Mouse (Mus musculus) adrenal gland, postnatal 14 days (tissue): ENCODE results near the gene Btg3. TPM values are rescaled to one million over a fixed set of nuclear protein-coding genes. Genes with fewer than 3 reads are reported as not detected.

Experiments
- DNase-seq: peaks from one replicate; pipeline ENCODE4 v3.0.0; 2021; ENCODE audit warnings: mixed read lengths
- total RNA-seq: library from RNA; stranded (reverse); gene quantifications from 2 replicates; pipeline ENCODE4 v1.2.3, GENCODE M21; 2021

The Btg3 gene
- total RNA-seq, 1 experiment from 2014 or later, result 29.6 TPM

DNA sequence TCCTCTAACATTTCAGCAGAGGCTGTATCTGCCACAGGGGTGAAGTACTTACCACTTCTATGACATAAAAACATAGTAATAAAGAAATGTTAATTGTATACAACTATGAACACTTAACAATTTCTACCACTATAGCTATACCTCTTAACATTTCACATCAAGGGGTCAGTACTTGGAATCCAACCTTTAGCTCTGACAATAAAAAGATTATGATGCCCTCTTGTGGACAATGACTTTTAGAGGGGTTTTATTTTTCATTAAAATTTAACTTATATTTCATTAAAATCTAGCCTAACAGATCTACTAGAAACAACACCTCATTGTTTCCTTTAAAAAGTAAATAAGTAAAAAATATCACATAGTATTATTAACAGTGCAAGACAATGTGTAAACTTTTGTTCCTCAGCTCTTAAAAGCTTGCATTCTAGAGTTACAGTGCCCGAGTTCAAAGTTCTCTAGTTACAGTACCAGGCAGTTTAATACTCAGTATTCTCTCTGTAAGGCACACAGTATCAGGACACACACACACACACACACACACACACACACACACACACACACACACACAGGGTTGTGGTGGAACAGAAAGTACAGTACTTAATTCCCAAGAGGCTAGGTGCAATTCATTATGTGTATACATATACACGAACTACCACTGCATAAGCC is 30.2 kb downstream of the Btg3 start:
- DNase-seq, result no peak

DNA sequence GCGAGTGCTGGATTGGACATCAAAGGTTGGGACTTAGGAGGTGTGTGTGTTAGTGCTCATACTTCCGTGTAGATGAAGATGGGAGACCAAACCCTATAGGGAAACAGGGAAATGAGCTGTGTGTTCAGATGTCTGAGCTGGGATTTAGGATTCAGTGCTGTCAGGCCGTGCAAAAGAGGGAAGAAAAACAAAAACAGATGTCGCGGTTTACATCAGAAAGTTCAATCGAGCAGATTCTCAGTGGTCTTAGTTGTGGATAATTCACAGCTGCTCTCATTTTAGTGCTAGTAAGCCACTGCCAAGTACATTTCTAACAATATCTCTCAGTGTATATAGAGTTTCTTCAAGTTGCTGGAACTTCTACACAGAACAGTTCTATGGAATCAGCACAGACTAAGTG is 33.2 kb downstream of the Btg3 start:
- DNase-seq, result no peak

DNA sequence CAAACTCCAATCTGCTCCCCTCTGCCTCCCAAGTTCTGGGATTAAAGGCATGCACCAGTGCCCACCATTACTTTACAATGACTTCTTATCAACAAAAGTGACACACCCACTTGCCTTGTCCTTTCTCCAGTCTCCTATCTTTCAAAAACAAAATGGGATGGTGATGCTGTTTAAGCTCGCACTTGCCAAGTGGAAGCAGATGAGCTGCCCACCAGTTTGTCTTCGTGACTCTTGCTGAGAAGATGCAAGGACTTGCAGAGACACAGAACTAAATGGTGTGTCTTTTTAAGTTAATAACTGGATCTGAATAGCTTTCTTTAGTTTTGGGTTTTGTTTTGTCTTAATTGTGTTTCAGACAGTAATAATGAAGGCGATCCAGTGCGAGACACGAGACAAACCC is 34.2 kb downstream of the Btg3 start:
- no peak for DNase-seq

DNA sequence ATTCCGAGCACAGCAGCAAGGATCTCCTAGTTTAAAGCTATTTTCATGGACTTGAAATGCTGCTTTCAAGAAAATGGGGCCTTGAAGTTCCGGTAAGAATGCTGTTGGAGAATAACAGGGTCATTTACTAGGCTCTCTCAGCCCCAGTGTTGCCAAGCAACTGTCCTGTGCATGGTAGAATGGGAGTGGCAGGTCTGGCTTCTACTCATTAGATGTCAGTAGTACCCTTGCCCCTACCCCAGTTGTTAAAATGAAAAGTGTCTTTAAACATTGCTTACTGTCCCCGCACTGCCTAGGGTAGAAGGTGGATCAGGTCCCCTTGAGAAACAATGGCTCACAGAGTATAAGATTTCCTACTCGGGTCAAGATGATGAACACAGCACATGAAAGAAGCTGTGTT is 35.6 kb downstream of the Btg3 start:
- DNase-seq, result no peak

DNA sequence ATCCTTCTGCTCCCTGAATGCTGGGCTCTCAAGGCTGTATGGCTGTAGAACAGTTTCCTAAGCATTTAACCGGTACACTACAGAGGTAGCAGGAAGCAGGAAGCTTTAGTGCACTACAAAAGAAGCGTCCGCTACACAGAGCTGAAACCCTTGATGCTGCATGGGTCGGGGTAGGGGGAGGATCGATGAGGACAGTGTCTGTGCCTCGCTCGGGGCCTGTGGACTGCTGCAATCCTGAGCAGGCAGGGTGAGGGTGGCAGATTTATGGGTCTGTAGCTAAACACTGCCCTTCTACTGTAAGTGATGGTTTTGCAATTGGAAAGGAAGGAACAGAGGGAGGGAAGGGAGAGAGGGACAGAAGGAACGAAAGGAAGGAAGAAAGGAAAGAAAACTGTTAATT is 39.8 kb downstream of the Btg3 start:
- peak; percentile 37 for DNase-seq

DNA sequence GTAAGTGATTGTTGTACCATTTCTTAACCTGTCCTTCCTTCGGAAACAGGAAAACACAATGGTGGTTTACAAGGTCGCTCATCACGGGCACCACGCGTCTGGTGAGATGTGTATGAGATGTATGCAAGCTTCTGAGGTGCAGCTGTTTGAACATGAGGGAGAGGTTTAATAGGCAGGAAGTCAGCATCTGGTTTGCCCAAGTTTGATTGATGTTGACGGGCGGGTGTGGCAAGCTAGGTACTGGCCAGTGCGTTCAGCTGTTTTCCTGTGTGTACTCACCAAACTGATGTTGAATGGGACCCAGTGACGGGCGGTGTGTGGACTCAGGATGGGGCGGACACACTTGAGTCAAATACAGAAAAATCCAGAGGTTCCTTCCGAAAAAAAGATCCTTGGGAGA is 49.0 kb downstream of the Btg3 start:
- DNase-seq, result no peak

DNA sequence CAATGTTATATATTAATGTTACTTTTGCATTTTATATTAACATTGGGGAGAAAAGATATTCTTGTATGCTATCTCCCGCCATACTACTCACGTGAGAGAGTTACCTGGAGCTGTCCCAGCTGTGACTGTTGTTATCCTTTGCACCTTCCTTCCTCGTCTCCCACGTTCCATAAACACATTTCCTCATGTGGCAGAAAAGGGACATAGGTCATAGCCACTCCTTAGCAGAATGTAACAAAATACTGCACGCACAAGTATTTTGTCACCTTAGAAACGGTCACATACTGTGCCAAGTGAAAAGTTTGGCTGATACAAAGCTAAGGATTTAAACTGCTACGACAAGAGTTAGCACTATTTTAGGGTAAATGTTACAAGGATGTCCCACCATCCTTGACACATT is 49.4 kb downstream of the Btg3 start:
- no peak for DNase-seq

DNA sequence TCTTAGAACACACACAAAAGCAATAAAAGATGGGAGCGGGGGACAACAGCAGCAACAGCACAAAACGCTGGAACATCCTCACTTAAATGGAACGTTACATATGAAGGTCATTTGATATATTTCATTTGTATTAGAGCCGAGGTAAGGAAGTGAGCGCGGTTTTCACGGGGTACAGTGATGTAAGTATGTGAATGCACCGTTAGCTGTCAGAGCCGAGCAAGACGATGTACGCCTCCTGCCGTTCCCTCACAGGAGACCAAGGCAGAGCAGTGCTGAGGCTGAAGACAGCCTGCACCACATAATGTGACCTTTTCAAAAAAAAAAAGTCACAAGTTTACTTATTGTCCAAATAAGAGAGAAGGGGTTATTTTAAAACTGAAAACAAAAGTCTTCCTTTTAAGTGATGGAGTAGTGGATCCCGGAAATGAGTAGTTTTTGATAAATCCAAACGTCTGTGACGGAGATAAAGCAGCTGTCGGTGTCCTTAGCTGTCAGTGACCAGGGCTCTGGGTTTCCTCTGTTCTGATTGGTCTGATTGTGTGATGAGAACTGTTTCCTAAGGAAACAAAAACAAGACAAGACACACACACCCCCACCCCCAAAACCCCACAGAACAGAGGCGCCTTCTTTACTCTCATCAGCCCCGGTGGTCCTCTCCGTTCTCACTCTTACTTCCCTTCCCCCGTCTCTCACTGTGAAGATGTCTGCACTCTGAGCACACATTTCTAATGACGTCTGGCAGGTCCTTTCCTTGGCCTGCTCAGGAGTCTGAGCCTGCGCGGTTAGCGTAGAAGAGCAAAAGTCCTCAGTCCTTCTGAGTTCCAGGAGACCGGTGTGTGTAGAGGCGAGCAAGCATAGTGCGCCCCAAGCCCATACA is 50.8 kb downstream of the Btg3 start:
- DNase-seq, result no peak

DNA sequence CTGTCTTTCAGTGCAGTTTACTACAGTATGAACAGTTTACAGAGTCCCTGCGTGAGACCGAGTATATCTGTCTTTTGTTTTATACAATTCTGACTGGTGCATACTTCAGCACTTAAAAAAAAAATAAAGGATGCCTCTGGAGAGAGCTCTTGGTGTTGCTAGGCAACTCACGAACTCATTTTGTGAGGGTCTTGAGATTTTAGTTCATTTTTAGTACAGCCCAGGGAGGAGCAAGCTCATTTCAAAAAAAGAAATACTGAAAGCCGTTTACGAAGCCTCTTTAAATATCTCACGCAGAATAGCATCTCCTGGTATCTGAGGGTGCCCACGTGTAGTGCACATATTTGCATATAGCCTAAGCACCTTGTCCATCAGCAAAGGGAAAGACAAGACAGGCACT is 54.9 kb downstream of the Btg3 start:
- DNase-seq, result no peak

DNA sequence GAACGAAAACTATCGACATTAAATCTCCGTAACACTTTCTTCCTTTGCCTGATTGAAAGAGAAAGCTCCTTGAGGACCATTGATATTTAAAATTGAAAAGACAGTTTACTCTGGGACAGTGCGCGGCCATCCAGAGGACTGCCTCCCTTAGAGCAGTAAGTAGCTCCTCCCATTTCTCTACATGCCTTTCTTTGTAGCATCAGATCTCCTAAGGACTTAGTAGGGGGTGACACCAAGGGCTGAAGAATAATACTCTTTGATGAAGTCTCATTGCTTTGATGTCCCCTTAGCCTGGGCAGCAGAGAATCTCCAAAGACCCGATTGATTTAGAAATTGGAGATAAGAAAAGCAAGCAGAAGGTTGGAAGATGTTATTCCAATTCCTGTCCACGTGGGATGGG is 55.4 kb downstream of the Btg3 start:
- DNase-seq, result no peak

DNA sequence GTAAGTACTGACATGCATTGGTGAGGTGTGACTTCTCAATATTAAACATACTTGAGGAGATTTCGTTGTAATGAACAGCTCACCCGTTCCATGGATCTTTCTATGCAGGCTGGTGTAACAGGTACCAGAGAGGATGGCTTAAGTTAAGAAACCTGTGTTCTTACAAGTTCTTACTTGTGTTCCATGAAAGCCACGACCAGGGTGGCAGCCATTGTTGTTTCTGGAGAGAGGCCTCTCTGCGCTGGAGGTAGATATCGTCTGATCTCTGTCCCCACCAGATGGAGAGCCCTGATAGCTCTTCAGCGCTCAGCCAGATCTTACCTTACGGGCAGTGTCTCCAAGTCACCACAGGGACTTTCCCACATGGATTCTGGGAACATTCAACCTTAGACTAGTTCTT is 57.3 kb downstream of the Btg3 start:
- DNase-seq, result no peak

DNA sequence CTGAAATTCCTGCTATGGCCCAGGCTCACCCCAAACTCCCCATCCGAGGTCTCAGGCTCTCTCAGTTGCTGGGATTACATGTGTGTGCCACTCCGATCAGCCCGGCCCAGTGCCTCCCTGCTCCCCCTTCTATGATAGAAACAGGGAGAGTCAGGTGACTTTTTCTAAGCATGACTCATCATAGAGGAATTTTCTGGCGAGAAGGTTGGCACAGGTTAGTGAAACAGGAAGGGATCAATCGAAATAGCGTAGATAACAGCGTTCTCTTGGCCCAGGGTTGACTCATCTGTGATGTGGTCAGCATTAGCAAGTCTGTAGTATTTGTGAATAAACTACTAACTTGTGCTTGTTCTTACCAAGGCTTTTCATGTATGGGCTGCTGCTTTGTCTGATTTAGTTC is 59.0 kb downstream of the Btg3 start:
- peak; percentile 15 for DNase-seq

DNA sequence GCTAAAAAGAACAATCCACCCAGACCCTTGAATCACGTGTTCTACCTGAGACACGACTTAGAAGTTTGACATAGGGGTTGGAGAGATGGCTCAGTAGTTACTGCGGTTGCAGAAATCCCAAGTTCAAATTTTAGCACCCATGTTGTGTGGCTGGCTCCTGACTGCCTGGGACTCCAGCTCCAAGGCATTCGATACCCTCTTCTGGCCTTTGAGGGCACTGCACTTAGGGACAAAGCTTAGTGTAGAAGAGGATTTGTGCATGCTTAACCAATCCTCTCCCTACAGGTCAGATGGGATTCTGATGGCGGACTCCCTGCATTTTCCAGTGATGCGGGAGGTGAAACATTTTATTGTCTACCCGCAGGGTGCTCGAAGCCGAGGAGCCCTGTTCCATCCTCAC is 60.1 kb downstream of the Btg3 start:
- peak; percentile 71 for DNase-seq

DNA sequence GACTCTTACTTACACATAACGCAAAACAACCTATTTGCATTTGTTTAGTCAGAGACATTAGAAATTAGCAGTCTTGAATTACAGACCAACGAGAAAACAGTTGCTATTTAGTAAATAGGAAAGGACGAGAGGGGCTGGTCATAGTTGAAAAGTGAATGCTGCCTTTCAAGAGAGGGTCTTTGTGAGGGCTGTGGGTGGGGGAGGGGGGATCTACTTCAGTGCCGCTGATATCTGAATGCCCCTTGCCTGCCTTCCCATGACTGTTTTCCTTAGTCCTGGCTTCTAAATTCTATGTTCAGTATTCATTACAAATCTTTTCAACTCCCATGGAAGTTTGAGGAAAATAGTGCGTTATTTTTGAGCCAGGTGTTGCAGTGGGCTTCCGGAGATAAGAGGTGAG is 63.0 kb downstream of the Btg3 start:
- no peak for DNase-seq

DNA sequence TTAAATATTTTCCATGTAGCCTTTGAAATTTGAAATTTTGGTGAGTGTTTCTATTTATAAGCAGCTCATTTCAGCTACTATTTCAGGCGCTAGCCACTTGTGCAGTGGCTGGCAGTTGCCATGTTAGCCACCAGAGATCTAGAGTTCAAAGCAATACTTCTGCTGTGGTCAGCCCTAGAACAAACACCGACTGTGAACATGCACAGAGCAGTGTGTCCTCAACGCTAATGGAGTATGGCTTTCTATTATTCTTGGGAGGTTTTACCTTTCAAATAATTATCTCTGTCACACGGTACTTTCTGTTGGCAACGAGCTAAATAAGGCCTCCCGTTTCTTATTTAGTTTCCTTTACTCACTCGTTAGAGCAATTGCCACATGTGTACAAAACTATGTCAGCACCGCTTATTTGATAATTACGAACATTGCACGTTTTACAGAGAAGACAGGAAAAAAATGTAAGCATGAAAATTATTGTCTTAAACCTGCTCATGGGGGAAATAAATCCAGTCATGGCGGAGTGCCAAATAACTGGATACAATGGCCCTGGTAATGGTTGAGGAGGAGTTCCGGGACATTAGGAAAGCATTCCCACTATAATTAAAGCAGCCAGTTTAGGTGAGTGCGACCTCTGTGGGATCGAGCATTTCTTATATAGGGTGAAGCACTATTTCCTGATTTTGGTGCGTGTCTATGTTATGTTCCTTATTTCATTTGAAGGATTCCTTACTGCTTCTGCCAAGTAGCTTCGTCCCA is 63.7 kb downstream of the Btg3 start:
- DNase-seq, result no peak

DNA sequence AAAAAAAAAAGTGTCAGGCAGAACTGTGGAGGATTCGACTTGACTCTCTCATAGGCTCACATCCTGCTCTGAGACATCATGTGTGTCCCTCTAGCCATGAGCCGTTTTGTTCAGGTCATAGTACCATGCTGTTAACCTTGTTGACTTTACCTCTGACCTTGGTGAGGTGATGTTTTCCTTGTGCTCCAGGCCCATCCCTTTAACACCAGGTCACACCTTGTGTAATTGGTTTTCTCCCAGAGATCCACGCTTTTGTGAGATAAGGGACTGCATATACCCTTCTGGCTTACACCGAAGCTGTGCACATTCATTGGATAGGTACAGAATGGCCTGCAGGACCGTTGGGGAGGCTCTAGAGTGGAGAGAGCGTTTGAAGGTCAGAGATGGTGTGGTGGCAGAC is 67.7 kb downstream of the Btg3 start:
- DNase-seq, result no peak

DNA sequence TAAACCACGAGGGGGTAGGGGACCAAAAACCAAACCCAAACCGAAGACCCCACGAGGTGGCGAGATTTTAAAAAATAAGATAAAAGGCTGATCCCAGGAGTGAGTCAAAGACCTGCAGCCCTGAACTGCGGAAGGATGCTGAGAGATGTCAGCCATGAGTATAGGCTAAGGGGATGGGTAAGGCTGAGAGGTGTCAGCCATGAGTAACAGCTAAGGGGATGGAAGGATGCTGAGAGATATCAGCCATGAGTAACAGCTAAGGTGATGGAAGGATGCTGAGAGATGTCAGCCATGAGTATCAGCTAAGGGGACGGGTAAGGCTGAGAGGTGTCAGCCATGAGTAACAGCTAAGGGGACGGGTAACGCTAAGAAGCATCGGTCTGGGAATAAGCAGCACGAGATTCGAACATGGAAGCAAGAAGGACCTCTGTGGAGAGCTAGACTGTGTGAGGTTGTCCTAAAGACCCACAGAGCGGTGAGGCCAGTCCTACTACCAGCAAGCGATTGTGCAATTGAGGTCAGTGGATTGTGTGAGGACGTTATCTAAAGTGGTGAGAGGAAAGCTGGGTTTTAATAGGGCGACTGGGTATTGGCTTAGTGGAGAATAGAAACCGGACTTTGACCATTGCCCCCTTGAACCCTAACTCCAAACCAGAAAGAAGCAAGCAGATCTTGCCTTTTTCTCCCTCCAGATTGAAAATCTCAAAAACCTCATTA is 69.4 kb downstream of the Btg3 start:
- no peak for DNase-seq

DNA sequence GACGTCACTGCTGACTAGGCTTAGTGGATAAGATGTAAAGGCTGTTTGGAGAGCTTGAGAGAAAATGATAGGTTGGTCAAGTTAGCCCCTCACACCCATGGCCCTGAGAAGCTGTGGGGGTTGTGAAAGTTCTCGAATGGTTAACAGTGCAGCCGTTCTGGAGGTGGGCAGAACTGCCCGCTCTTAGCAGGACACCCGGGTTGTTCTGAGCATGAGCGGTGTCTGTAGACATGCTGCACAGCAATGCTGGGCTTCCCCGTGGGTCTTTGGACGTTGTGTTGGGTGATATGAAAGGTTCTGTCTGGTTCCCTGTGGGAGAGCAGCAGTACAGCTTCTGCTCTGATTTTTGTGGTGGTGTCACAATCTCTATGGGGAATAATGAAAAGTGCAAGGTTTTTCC is 70.4 kb downstream of the Btg3 start:
- no peak for DNase-seq

DNA sequence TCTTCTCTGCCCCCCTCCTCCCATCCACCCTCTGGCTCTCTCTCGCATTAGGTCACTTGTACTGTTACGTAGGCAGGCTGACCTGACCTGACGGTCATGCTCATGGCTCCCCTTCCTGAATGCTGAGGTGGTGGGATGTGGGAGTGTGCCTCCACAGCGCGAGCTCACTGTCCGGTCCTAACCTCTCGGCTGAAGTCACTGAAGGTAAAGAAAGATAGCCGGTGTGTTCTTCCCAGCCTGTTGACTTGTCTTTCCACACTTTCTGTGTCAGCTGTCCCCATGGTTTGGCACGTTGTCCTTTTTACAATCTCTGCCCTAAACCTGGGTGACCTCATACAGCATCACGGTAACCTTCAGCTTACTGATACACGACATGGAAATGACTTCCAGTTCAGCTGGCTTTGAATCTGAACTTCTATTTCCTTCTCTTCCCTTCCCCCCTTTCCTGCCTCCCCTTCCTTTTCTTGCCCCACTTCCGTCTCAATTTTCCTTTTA is 71.3 kb downstream of the Btg3 start:
- no peak for DNase-seq

DNA sequence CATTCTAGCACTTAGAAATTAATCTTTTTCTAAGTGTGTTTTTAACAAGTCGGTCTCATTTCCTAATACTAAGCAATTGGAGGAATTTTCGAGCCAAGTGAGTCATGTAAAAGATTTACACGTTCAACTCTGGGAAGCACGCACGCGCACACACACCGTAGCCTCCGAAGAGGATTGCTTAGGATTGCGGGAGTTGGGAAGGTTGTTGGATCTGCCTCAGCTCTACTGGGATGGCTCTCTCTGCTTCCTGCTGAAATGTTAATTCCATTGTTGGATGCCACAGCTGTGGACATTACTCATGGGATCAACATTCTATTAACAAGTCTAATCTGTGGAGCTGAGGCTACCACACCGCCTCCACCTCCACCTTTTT is 74.3 kb downstream of the Btg3 start:
- DNase-seq, result peak; percentile 59

DNA sequence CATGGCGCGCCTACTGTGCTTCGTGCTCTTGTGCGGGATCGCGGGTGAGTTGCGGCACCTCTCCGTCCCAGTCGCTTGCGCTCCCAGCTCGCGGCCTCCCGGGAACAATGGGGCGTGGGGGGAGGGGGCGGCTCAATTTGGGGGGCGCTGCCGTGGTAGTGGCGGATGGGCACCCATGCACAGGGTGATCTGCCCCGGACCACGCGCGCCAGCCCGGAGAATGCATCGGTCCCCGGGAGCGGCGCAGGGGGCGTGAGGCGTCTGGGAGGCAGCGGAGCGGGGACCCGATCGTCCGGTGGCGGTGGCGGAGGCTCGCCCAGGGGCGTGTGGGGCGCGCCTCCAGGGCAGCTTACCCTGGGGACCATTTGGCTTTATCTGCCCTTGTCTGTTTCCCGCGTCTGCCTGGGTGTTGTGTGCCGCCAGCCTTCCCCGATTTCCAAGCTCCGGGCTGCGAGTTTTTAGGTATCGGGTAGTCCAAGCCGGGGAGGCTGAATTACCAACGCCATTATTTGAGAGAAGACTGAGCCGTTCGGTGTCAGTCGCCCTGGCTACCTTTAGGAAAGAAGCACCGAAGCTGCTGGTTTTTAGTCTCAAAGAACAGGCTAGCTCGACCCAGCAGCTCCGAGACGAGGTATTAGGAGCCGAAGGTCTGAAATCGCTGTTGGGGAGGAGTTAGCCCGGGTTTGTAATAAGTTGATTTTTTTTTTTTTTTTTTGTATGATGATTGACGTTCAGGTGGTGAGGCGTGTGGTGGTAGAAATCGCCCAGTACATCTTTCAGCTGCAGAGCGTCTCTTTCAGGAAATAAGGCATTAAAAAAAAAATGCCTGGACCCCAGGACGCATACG is 74.9 kb downstream of the Btg3 start:
- peak; percentile 51 for DNase-seq
